19 mouse cellular contexts compared by ENCODE assay signal in the genomic region with DNA sequence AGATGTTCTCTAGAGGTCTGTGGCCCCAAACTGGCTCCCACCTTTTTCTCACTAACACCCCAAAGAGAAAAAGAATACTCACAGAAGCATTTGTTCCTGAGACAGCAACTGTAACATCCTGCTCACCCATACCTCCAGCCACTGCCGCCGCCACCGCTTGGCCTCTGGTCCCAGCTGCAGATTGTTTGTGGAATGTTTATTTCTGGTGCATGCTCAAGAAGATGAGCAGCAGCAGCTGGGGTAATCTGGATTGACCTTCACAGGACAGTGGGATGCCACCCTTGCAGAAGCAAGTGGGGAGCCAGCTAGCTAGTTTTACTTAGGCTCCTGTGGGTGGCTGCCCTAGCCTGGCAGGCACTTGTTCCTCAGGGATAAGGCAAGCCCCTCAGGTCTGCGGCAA. TPM values are rescaled to one million over a fixed set of nuclear protein-coding genes. Genes with fewer than 3 reads are reported as not detected.
DNase-seq lines count a peak whose midpoint lies in the region; ATAC-seq and TF ChIP-seq lines count a peak whose summit lies in the region.
"Had no signal": no experiment of that assay in that cellular context is flagged by ENCODE, and none has a peak within 500 bp of the region (broad histone marks: within the 10 kb centered on the region; RNA-seq: fewer than 3 reads in every experiment).

No protein-coding gene starts in this region.

- no peak for ATAC-seq in intestine, embryonic 15.5 days
- ATAC-seq in intestine, embryonic 16.5 days, result no peak
- ATAC-seq: activated CD4-positive, CD25-positive, alpha-beta regulatory T cell, adult 4 months; forebrain, embryonic 15.5 days; hindbrain, embryonic 16.5 days; inflammation-experienced regulatory T-cells, adult 6 months; Patski had no signal

- no peak overlapping the region for H3K9ac ChIP-seq in intestine, embryonic 15.5 days
- H3K9ac ChIP-seq in intestine, embryonic 16.5 days (ENCODE audit: low read depth, low read length), result no peak overlapping the region
- H3K9ac ChIP-seq: forebrain, embryonic 15.5 days; heart, embryonic 13.5 days; hindbrain, embryonic 12.5 days had no signal

- H3ac ChIP-seq in myocyte (ENCODE audit: control insufficient read depth, insufficient read length), result no peak overlapping the region

- 0 out of 2 replicates have a peak overlapping the region, but pooled peaks have one; percentile 28 for H3K4me2 ChIP-seq in intestine, embryonic 15.5 days (replicated peaks)
- H3K4me2 ChIP-seq in intestine, embryonic 16.5 days (ENCODE audit: low read depth, low read length), result no peak overlapping the region
- peak overlapping the region; percentile 36 for H3K4me2 ChIP-seq in myocyte (ENCODE audit: low read depth)
- H3K4me2 ChIP-seq: forebrain, embryonic 15.5 days; heart, embryonic 13.5 days; hindbrain, embryonic 12.5 days had no signal

- WGBS in intestine, embryonic 15.5 days, result 52% methylated on average over 4 of the region's 4 CpGs
- WGBS in intestine, embryonic 16.5 days, result 48% methylated on average over 4 of the region's 4 CpGs
- WGBS in hindbrain, embryonic 10.5 days, result 81% methylated on average over 4 of the region's 4 CpGs

- H3K4me3 ChIP-seq in intestine, embryonic 15.5 days (replicated peaks), result no peak overlapping the region; the same call in 1 of the 2 replicates
- H3K4me3 ChIP-seq in intestine, embryonic 16.5 days (ENCODE audit: low read length), result no peak overlapping the region
- no peak overlapping the region for H3K4me3 ChIP-seq in myocyte
- no peak overlapping the region for H3K4me3 ChIP-seq in hindbrain, embryonic 10.5 days
- H3K4me3 ChIP-seq: forebrain, embryonic 15.5 days; heart, embryonic 13.5 days; hindbrain, embryonic 12.5 days had no signal

- intact Hi-C loops in gastrocnemius, postnatal 36 days (cut with DNase I), result no loop called here

- no peaks in the 10 kb centered on the region for H3K36me3 ChIP-seq in intestine, embryonic 15.5 days
- H3K36me3 ChIP-seq in intestine, embryonic 16.5 days (ENCODE audit: control insufficient read depth, insufficient read depth, low read length), result no peaks in the 10 kb centered on the region
- no peaks in the 10 kb centered on the region for H3K36me3 ChIP-seq in myocyte (ENCODE audit: control insufficient read depth, insufficient read depth)
- H3K36me3 ChIP-seq in hindbrain, embryonic 10.5 days, result no peaks in the 10 kb centered on the region
- H3K36me3 ChIP-seq: forebrain, embryonic 15.5 days; heart, embryonic 13.5 days; hindbrain, embryonic 12.5 days had no signal

- H3K4me1 ChIP-seq in intestine, embryonic 15.5 days (replicated peaks), result no peaks in the 10 kb centered on the region; the same call in 1 of the 2 replicates
- H3K4me1 ChIP-seq in intestine, embryonic 16.5 days (ENCODE audit: control insufficient read depth, insufficient read depth, low read length), result no peaks in the 10 kb centered on the region; the same call in 1 of the 2 replicates
- H3K4me1 ChIP-seq in hindbrain, embryonic 10.5 days (replicated peaks), result peaks cover 4% of the 10 kb centered on the region
- H3K4me1 ChIP-seq: hindbrain, embryonic 12.5 days had no signal

- H3K27ac ChIP-seq in intestine, embryonic 15.5 days, result peak overlapping the region; percentile 51
- H3K27ac ChIP-seq in intestine, embryonic 16.5 days (ENCODE audit: low read length), result no peak overlapping the region
- H3K27ac ChIP-seq in hindbrain, embryonic 10.5 days, result no peak overlapping the region
- H3K27ac ChIP-seq: forebrain, embryonic 15.5 days; heart, embryonic 13.5 days; hindbrain, embryonic 12.5 days had no signal

- no peaks in the 10 kb centered on the region for H3K79me2 ChIP-seq in myocyte (ENCODE audit: control insufficient read depth, insufficient read depth)

- H3K27me3 ChIP-seq in intestine, embryonic 15.5 days (replicated peaks), result no peaks in the 10 kb centered on the region
- no peaks in the 10 kb centered on the region for H3K27me3 ChIP-seq in intestine, embryonic 16.5 days (replicated peaks; ENCODE audit: control insufficient read depth, insufficient read depth, low read length)
- H3K27me3 ChIP-seq in myocyte (ENCODE audit: control insufficient read depth, insufficient read depth, insufficient read length), result no peaks in the 10 kb centered on the region
- H3K27me3 ChIP-seq in hindbrain, embryonic 10.5 days (ENCODE audit: insufficient read depth, poor library complexity, severe bottlenecking), result no peaks in the 10 kb centered on the region
- H3K27me3 ChIP-seq: CH12.LX; forebrain, embryonic 15.5 days; heart, embryonic 13.5 days; hindbrain, embryonic 12.5 days; Patski had no signal

- no peak for TF ChIP-seq POLR2A in myocyte (IDR thresholded peaks at IDR 0.05; ENCODE audit: insufficient read length, low read depth)

- peak; percentile 33 for DNase-seq in gastrocnemius, postnatal 10 days
- DNase-seq in gastrocnemius, postnatal 36 days, result no peak
- no peak for DNase-seq in hindbrain, embryonic 10.5 days (ENCODE audit: low spot score)
- DNase-seq: adrenal gland, postnatal 14 days; cerebellum, adult 11-12 months; cerebellum, adult 9-10 months; cerebellum, postnatal 36 days; heart, postnatal 36 days had no signal

- H3K9me3 ChIP-seq in intestine, embryonic 15.5 days, result no peaks in the 10 kb centered on the region
- H3K9me3 ChIP-seq in intestine, embryonic 16.5 days (ENCODE audit: control insufficient read depth, low read length), result no peaks in the 10 kb centered on the region
- no peaks in the 10 kb centered on the region for H3K9me3 ChIP-seq in hindbrain, embryonic 10.5 days
- H3K9me3 ChIP-seq: forebrain, embryonic 15.5 days; heart, embryonic 13.5 days; hindbrain, embryonic 12.5 days had no signal

TF ChIP-seq in myocyte, 11 proteins besides CTCF, POLR2A, EP300 and RAD21:
- TF ChIP-seq SRF (IDR thresholded peaks at IDR 0.05; ENCODE audit: control insufficient read depth, insufficient read length, low read depth), result no peak
- peak; percentile 40 for TF ChIP-seq TCF12 (IDR thresholded peaks at IDR 0.05; ENCODE audit: insufficient read depth, poor library complexity, severe bottlenecking)
- peak; percentile 90 to 94 (median 91) for TF ChIP-seq MYOD1 (IDR thresholded peaks at IDR 0.05; ENCODE audit: control insufficient read depth in 1 of 3, insufficient read length in 2 of 3, low read depth in 2 of 3)
- TF ChIP-seq MYOG (IDR thresholded peaks at IDR 0.05; ENCODE audit: control insufficient read depth in 1 of 3, insufficient read depth in 1 of 3, insufficient read length in 2 of 3, low read depth in 2 of 3), result peak in 2 of 3 experiments; percentile 26 to 56

RNA-seq across cellular contexts. Expression of a gene that starts 11.7 kb away (rescaled TPM):
- 1 to 10 TPM; 5.4 to 9.0 TPM for total RNA-seq in gastrocnemius, postnatal 10 days (2021)
- total RNA-seq in gastrocnemius, postnatal 36 days (2021), result 1 to 10 TPM; 3.2 to 3.3 TPM
- polyA plus RNA-seq in intestine, embryonic 15.5 days (2015; fragmentation: Nextera tagmentation; extraction: Ambion mirVana), result 3.0 and 3.2 TPM in 2 replicates
- polyA plus RNA-seq in intestine, embryonic 16.5 days (2015; fragmentation: Nextera tagmentation; extraction: Ambion mirVana), result 2.8 and 3.2 TPM in 2 replicates
- polyA plus RNA-seq in myocyte (2012; fragmentation: generic; extraction: Trizol), result 0.54 TPM
- polyA plus RNA-seq in hindbrain, embryonic 10.5 days (2016; fragmentation: Nextera tagmentation; extraction: Ambion mirVana), result 2.3 and 3.0 TPM in 2 replicates
